Mouse (Mus musculus): ENCODE data around the gene Heatr1. TPM values are rescaled to one million over a fixed set of nuclear protein-coding genes. Genes with fewer than 3 reads are reported as not detected.

Heatr1 gene
- polyA plus RNA-seq (2017; shearing (Covaris generic)): 73.4 TPM

GRCm38 (mm10) chr13:12394609-12395505, at the start of gene Heatr1:
Heatr1 (plus strand) TSS chr13:12395027.

GRCm38 (mm10) chr13:12464844-12465243, 70.0 kb downstream of the Heatr1 start, which contains the start of gene Lgals8:
Lgals8 (minus strand) TSS chr13:12464944.

Other genes starting within 250 kb of the Heatr1 start
- gene Mtr, start 136.9 kb upstream of the Heatr1 start, polyA plus RNA-seq (2017; shearing (Covaris generic)): 34.9 TPM
- gene Actn2, start 54.3 kb upstream of the Heatr1 start, polyA plus RNA-seq (2017; shearing (Covaris generic)): 11.5 TPM
- 90.8 TPM for gene Lgals8, start 69.9 kb downstream of the Heatr1 start, polyA plus RNA-seq (2017; shearing (Covaris generic))
- gene Edaradd, start 125.4 kb downstream of the Heatr1 start, polyA plus RNA-seq (2017; shearing (Covaris generic)): 0.45 TPM
- gene Ero1lb, start 170.8 kb downstream of the Heatr1 start, polyA plus RNA-seq (2017; shearing (Covaris generic)): 10.6 TPM